Mouse (Mus musculus): ENCODE results near the gene C6. TPM values are rescaled to one million over a fixed set of nuclear protein-coding genes. Genes with fewer than 3 reads are reported as not detected.

C6 gene
- polyA plus RNA-seq (2012; rRNA removed; ENCODE audit: low replicate concordance): 0.53 and 0.78 TPM in 2 replicates

GRCm38 (mm10) chr15:4726830-4727310 lies at the start of gene C6:
TSS of gene C6 (plus strand) at chr15:4727175.

Other genes with a start within 250 kb of the C6 start
- gene Mroh2b, start 171.6 kb downstream of the C6 start, polyA plus RNA-seq (2012; rRNA removed; ENCODE audit: low replicate concordance): not detected in 2 replicates

All from duodenum, adult 2 months (tissue).